Mouse (Mus musculus) G1E (cell line): ENCODE results near the gene Mras.

Experiments used
- CTCF ChIP-seq: IDR thresholded peaks from 2 replicates; pipeline ENCODE4 v1.5.1; 2012; ENCODE audit warnings: low read depth, low read length, inconsistent platforms, mixed read lengths
- POLR2AphosphoS5 ChIP-seq: IDR thresholded peaks from 2 replicates; pipeline ENCODE4 v1.6.1; 2012; ENCODE audit warnings: low read depth, low read length, inconsistent platforms; ENCODE audit not compliant: insufficient replicate concordance

- TF ChIP-seq CTCF: no peak
- TF ChIP-seq POLR2AphosphoS5: no peak
These were observed 48.3 kb downstream of the Mras start for GRCm38 (mm10) chr9:99388856-99389255.
